Mouse (Mus musculus): ENCODE data around the gene Abl1.

DNA sequence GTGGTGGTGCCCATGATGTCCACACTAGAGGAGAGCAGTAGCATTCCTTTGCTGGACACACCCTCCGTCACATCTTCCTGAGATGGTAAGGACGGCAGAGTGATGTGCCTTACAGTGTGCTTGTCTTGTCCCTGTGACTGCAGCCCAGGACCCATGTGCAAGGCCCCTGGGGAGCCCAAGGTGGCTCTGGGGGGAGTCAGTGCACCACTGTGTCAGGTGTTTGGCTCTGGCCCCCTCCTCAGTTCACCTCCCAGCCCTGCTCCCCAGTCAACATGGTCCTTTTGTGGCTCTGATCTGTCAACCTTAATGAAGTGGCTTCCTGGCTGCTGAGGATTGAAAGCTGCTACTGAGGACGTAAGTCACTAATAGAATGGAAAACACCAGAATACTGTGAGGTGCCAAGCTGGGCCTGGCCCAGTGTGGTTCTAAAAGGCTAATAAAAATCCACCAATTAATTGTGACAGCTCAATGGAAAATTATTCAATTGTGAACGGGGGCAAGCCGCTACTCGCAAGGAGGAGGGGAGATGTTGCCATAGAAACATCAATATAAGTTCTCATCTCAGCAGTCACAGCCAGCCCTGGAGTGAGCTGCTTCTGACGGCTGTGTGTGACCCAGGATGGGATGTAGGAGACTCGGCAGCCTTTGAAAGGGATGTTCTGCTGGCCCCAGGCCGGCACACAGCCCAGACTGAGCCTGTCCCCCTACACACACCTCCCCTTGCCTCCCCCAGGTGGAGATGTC lies 118.6 kb downstream of the Abl1 start:
- TF ChIP-seq EP300 (IDR thresholded peaks at IDR 0.05; ENCODE audit: low read depth) (no peak), CTCF (IDR thresholded peaks at IDR 0.05; ENCODE audit: low read depth) (no peak)
